Mouse (Mus musculus) liver, embryonic 12.5 days (tissue): ENCODE measurements around the gene Cadm1. TPM values are rescaled to one million over a fixed set of nuclear protein-coding genes. Genes with fewer than 3 reads are reported as not detected.

ENCODE experiments used
- ATAC-seq: fragments of 200-750 bp; cut with Nextera tagmentation; 2 replicates; pipeline ENCODE4 v1.8.0; 2017; ENCODE audit warnings: moderate number of reproducible peaks, mild to moderate bottlenecking, moderate library complexity
- H3K27ac ChIP-seq: fragments of 300-500 bp; sonication (generic); 2 replicates; pipeline ENCODE4 v1.5.1; 2016; ENCODE audit warnings: mild to moderate bottlenecking
- H3K27me3 ChIP-seq: fragments of 300-500 bp; sonication (generic); replicated peaks from 2 replicates; pipeline ENCODE4 v1.6.1; 2016; ENCODE audit warnings: mild to moderate bottlenecking, moderate library complexity
- H3K36me3 ChIP-seq: fragments of 300-500 bp; sonication (generic); 2 replicates; pipeline ENCODE4 v1.6.1; 2016; ENCODE audit warnings: mild to moderate bottlenecking, moderate library complexity
- H3K4me1 ChIP-seq: fragments of 300-500 bp; sonication (generic); 2 replicates; pipeline ENCODE4 v1.6.1; 2016
- H3K4me2 ChIP-seq: fragments of 300-500 bp; sonication (generic); 2 replicates; pipeline ENCODE4 v1.6.1; 2016; ENCODE audit warnings: mild to moderate bottlenecking, moderate library complexity
- H3K4me3 ChIP-seq: fragments of 300-500 bp; sonication (generic); 2 replicates; pipeline ENCODE4 v1.5.1; 2016; ENCODE audit warnings: mild to moderate bottlenecking, moderate library complexity
- H3K9ac ChIP-seq: fragments of 300-500 bp; sonication (generic); 2 replicates; pipeline ENCODE4 v1.6.1; 2016; ENCODE audit warnings: mild to moderate bottlenecking, moderate library complexity
- H3K9me3 ChIP-seq: fragments of 300-500 bp; sonication (generic); replicated peaks from 2 replicates; pipeline ENCODE4 v1.6.1; 2016; ENCODE audit warnings: mild to moderate bottlenecking, moderate library complexity
- WGBS: fragments of 180-500 bp; shearing (Covaris S2); methylation state at CpG from one replicate; pipeline ENCODE4 v1.1.7; 2016; ENCODE audit not compliant: insufficient replicate concordance; 5-methylcytosine and 5-hydroxymethylcytosine counted together
- polyA plus RNA-seq: library from polyadenylated mRNA; unstranded; fragments of >200 nt; fragmentation: Nextera tagmentation; extraction: Ambion mirVana; gene quantifications from 2 replicates; pipeline ENCODE4 v1.2.1, GENCODE M21; 2016

The Cadm1 gene
- polyA plus RNA-seq, 1 experiment from 2014 or later = 10.4 TPM

- Histone ChIP-seq H3K9ac (no peak overlapping the region), H3K9me3 (no peaks in the 10 kb centered on the region), H3K4me3 (no peak overlapping the region), H3K27me3 (no peaks in the 10 kb centered on the region), H3K4me1 (no peaks in the 10 kb centered on the region), H3K4me2 (no peak overlapping the region), H3K27ac (no peak overlapping the region), H3K36me3 (no peaks in the 10 kb centered on the region)
- WGBS = 53% methylated on average over 13 of the region's 13 CpGs
- ATAC-seq = no peak
These were observed 203.9 kb downstream of the Cadm1 start for GRCm38 (mm10) chr9:47733780-47734451.

DNA sequence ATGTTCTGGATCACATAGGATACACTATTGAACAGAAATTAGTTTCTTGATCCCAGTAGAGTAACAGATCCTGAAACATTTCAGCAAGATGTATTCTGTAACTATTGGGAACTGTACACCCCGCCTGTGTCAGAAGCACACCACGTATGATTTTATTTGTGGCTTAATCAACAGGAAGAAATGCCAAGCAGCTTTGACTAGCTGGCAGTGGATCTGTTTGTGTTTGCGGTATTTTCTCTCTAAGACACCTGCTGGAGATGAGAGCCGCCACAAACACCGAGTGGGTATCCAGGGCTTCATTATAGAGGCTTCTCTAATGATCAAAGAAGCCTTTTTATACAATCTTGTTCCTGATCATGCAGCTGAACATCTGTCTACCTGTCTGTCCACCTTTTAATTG, 204.9 kb downstream of the Cadm1 start:
- H3K9ac ChIP-seq = no peak overlapping the region
- H3K36me3 ChIP-seq = no peaks in the 10 kb centered on the region
- no peak overlapping the region for H3K4me2 ChIP-seq
- H3K4me1 ChIP-seq = no peaks in the 10 kb centered on the region
- no peaks in the 10 kb centered on the region for H3K9me3 ChIP-seq
- no peaks in the 10 kb centered on the region for H3K27me3 ChIP-seq
- WGBS = 84% methylated on average over 5 of the region's 5 CpGs
- no peak overlapping the region for H3K27ac ChIP-seq
- no peak for ATAC-seq
- H3K4me3 ChIP-seq = no peak overlapping the region

- no peaks in the 10 kb centered on the region for H3K4me1 ChIP-seq
- H3K4me2 ChIP-seq = no peak overlapping the region
- H3K4me3 ChIP-seq = no peak overlapping the region
- 55% methylated on average over 4 of the region's 4 CpGs for WGBS
- no peak overlapping the region for H3K27ac ChIP-seq
- no peak for ATAC-seq
- H3K9me3 ChIP-seq = no peaks in the 10 kb centered on the region
- H3K27me3 ChIP-seq = no peaks in the 10 kb centered on the region
- no peak overlapping the region for H3K9ac ChIP-seq
- no peaks in the 10 kb centered on the region for H3K36me3 ChIP-seq
These were observed 208.8 kb downstream of the Cadm1 start for GRCm38 (mm10) chr9:47738799-47739198.

GRCm38 (mm10) chr9:47739276-47739675, 209.3 kb downstream of the Cadm1 start:
- Histone ChIP-seq H3K9ac (no peak overlapping the region), H3K9me3 (no peaks in the 10 kb centered on the region), H3K36me3 (no peaks in the 10 kb centered on the region), H3K4me1 (no peaks in the 10 kb centered on the region), H3K27ac (no peak overlapping the region), H3K4me3 (no peak overlapping the region), H3K27me3 (no peaks in the 10 kb centered on the region), H3K4me2 (no peak overlapping the region)
- no peak for ATAC-seq
- 13% methylated on average over 7 of the region's 7 CpGs for WGBS

DNA sequence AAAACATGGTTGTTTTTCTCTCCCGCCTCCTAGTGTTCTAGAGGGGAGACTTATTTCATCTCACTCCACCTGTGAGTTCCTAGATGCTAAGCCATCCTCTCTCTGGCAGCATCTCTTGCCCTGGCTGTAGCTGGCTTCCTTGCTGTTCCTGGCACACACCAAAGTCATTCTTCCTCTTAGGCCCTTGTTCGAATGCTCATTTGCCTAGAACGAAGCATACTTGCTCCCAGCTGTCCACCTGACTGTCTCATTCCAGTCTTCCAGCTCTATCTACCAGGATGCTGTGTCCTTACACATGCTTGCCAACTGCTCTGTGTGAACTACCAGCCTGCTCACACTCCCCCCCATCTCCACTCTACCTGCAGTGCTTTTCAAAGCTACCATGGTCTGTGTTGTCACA, 211.8 kb downstream of the Cadm1 start:
- no peak overlapping the region for H3K4me2 ChIP-seq
- H3K36me3 ChIP-seq = no peaks in the 10 kb centered on the region
- no peaks in the 10 kb centered on the region for H3K9me3 ChIP-seq
- no peak overlapping the region for H3K4me3 ChIP-seq
- no peaks in the 10 kb centered on the region for H3K27me3 ChIP-seq
- no peak overlapping the region for H3K27ac ChIP-seq
- no peak for ATAC-seq
- H3K9ac ChIP-seq = no peak overlapping the region
- no peaks in the 10 kb centered on the region for H3K4me1 ChIP-seq
- 72% methylated on average over 3 of the region's 3 CpGs for WGBS

DNA sequence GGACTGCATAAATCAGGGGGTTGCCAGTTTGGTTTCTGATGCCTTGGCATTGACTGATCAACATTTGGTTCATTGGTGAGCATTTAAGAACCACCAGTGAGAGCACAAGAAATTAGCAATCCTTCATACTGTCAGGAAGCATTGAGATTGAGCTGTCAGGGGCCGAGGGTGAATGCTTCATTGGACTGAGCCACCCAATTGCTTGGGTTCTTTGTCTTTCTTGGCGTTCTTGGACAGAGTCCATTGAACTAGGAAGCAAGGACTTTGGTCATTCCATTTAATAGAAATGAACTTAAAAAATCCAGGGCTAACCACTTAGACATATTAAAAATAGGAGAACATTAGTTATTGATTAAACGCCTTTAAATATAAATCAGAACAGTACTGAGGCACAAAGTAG, 214.9 kb downstream of the Cadm1 start:
- H3K27ac ChIP-seq = no peak overlapping the region
- H3K4me3 ChIP-seq = no peak overlapping the region
- WGBS = 71% methylated on average over 3 of the region's 3 CpGs
- H3K9ac ChIP-seq = no peak overlapping the region
- ATAC-seq = no peak
- no peaks in the 10 kb centered on the region for H3K36me3 ChIP-seq
- H3K27me3 ChIP-seq = no peaks in the 10 kb centered on the region
- no peaks in the 10 kb centered on the region for H3K9me3 ChIP-seq
- no peak overlapping the region for H3K4me2 ChIP-seq
- H3K4me1 ChIP-seq = no peaks in the 10 kb centered on the region

GRCm38 (mm10) chr9:47745716-47746115, 215.7 kb downstream of the Cadm1 start:
- H3K4me2 ChIP-seq = no peak overlapping the region
- no peak overlapping the region for H3K27ac ChIP-seq
- H3K36me3 ChIP-seq = no peaks in the 10 kb centered on the region
- H3K9ac ChIP-seq = no peak overlapping the region
- no peaks in the 10 kb centered on the region for H3K9me3 ChIP-seq
- no peaks in the 10 kb centered on the region for H3K4me1 ChIP-seq
- no peak for ATAC-seq
- H3K4me3 ChIP-seq = no peak overlapping the region
- WGBS = 62% methylated on average over 7 of the region's 7 CpGs
- H3K27me3 ChIP-seq = no peaks in the 10 kb centered on the region

GRCm38 (mm10) chr9:47749160-47749559, 219.2 kb downstream of the Cadm1 start:
- no peak for ATAC-seq
- Histone ChIP-seq H3K4me2 (no peak overlapping the region), H3K9me3 (no peaks in the 10 kb centered on the region), H3K4me3 (no peak overlapping the region), H3K4me1 (0 out of 2 replicates have a peak, but pooled peaks cover 4% of the 10 kb centered on the region), H3K36me3 (no peaks in the 10 kb centered on the region), H3K9ac (no peak overlapping the region), H3K27ac (no peak overlapping the region), H3K27me3 (no peaks in the 10 kb centered on the region)
- WGBS = 64% methylated on average over 5 of the region's 5 CpGs

GRCm38 (mm10) chr9:47752516-47752915, 222.5 kb downstream of the Cadm1 start:
- WGBS = 61% methylated on average over 5 of the region's 5 CpGs
- H3K27me3 ChIP-seq = no peaks in the 10 kb centered on the region
- no peak overlapping the region for H3K4me3 ChIP-seq
- H3K9ac ChIP-seq = no peak overlapping the region
- no peak overlapping the region for H3K4me2 ChIP-seq
- H3K9me3 ChIP-seq = no peaks in the 10 kb centered on the region
- no peak overlapping the region for H3K27ac ChIP-seq
- ATAC-seq = no peak
- no peaks in the 10 kb centered on the region for H3K36me3 ChIP-seq
- H3K4me1 ChIP-seq = 0 out of 2 replicates have a peak, but pooled peaks cover 4% of the 10 kb centered on the region

DNA sequence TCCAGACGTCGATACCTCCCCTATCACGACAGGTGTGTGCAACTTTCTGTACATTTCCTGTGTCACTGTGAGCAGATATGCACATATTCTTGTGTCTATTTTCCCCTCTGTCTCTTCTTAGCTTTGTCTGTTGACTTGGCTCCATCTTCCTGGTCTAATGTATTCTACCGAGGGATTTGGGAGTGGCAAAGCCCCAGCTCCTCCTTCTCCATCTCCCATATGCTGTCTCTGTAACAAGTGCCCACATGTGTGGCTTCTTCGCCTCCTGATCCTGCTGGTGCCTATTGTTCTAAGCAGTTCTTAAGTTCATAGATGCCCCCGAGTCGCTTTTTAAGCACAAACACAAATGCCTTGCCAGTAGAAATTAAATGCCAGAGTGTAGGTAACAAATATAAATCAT, 223.2 kb downstream of the Cadm1 start:
- WGBS = 67% methylated on average over 7 of the region's 7 CpGs
- Histone ChIP-seq H3K4me1 (0 out of 2 replicates have a peak, but pooled peaks cover 4% of the 10 kb centered on the region), H3K27me3 (no peaks in the 10 kb centered on the region), H3K4me2 (no peak overlapping the region), H3K36me3 (no peaks in the 10 kb centered on the region), H3K4me3 (no peak overlapping the region), H3K9me3 (no peaks in the 10 kb centered on the region), H3K9ac (no peak overlapping the region), H3K27ac (no peak overlapping the region)
- no peak for ATAC-seq

DNA sequence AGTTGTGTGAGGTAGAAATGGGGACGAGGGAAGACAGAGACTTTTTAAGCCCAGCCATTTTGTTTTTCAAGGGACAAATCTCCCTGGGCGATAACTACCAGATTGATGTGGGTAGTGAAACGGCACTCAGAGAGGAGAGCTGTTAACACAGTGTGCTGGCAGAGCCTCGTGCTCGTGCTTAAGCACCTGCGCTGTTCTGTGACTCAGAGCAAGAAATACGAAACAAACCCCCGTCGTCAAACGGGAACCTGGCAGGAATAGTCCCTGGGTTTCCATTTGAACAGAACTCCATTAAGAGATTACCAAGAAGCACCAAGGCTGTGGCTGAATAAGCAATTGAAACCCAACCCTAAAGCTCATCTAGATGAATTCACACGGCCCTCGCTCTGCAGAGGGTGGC, 225.1 kb downstream of the Cadm1 start:
- Histone ChIP-seq H3K27ac (no peak overlapping the region), H3K9me3 (no peaks in the 10 kb centered on the region), H3K4me1 (0 out of 2 replicates have a peak, but pooled peaks cover 4% of the 10 kb centered on the region), H3K36me3 (no peaks in the 10 kb centered on the region), H3K27me3 (no peaks in the 10 kb centered on the region), H3K9ac (no peak overlapping the region), H3K4me2 (no peak overlapping the region), H3K4me3 (no peak overlapping the region)
- 64% methylated on average over 12 of the region's 12 CpGs for WGBS
- ATAC-seq = no peak

DNA sequence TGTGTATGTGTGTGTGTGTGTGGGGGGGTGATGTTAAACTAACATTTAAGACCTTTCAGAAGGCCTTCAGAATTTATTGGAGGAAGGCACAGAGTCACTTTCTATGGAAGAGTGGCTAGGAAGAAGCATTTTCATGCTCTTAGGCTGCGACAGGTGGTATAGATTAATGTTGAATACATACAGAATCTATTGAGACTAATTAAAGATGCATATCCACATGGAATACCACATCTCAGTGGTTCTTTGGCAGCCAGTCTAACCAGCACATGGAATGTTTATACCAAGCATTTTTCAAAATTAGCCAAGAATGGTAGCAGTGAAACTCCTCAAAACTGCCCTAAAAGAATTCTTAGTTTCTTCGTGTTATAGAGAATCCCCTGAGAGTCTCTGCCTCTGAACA, 227.8 kb downstream of the Cadm1 start:
- no peak overlapping the region for H3K27ac ChIP-seq
- 58% methylated on average over 2 of the region's 2 CpGs for WGBS
- ATAC-seq = no peak

GRCm38 (mm10) chr9:47758320-47758719, 228.3 kb downstream of the Cadm1 start:
- WGBS = 53% methylated on average over 3 of the region's 3 CpGs
- H3K4me1 ChIP-seq = no peaks in the 10 kb centered on the region
- H3K9me3 ChIP-seq = no peaks in the 10 kb centered on the region
- ATAC-seq = no peak
- H3K4me2 ChIP-seq = no peak overlapping the region
- H3K27ac ChIP-seq = no peak overlapping the region
- no peak overlapping the region for H3K4me3 ChIP-seq
- H3K9ac ChIP-seq = no peak overlapping the region
- H3K27me3 ChIP-seq = no peaks in the 10 kb centered on the region
- no peaks in the 10 kb centered on the region for H3K36me3 ChIP-seq

More for the DNA sequence above, 227.8 kb downstream of the Cadm1 start:
- Histone ChIP-seq H3K4me2 (no peak overlapping the region), H3K4me1 (no peaks in the 10 kb centered on the region), H3K9ac (no peak overlapping the region), H3K27me3 (no peaks in the 10 kb centered on the region), H3K4me3 (no peak overlapping the region), H3K9me3 (no peaks in the 10 kb centered on the region), H3K36me3 (no peaks in the 10 kb centered on the region)
